Mouse (Mus musculus) embryonic facial prominence, embryonic 11.5 days (tissue): ENCODE measurements around the gene Dennd1b. TPM values are rescaled to one million over a fixed set of nuclear protein-coding genes. Genes with fewer than 3 reads are reported as not detected.

Source experiments
- ATAC-seq: fragments of 200-750 bp; cut with Nextera tagmentation; replicated peaks from 2 replicates; pipeline ENCODE4 v1.8.0; 2017; ENCODE audit warnings: low read depth; ENCODE audit not compliant: insufficient number of reproducible peaks, low FRiP score, low TSS enrichment
- DNase-seq: peaks from one replicate; pipeline ENCODE4 v3.0.0-alpha.2; 2015; ENCODE audit warnings: low spot score
- H3K27ac ChIP-seq: fragments of 300-500 bp; sonication (generic); replicated peaks from 2 replicates; pipeline ENCODE4 v1.5.1; 2014; ENCODE audit warnings: mild to moderate bottlenecking, low read depth, low read length, control low read depth
- H3K27me3 ChIP-seq: fragments of 300-500 bp; sonication (generic); 2 replicates; pipeline ENCODE4 v1.6.1; 2014; ENCODE audit warnings: mild to moderate bottlenecking, low read length, moderate library complexity, mixed read lengths; ENCODE audit not compliant: control insufficient read depth, insufficient read depth
- H3K36me3 ChIP-seq: fragments of 300-500 bp; sonication (generic); replicated peaks from 2 replicates; pipeline ENCODE4 v1.6.1; 2014; ENCODE audit warnings: low read depth, mild to moderate bottlenecking, low read length, moderate library complexity, mixed read lengths; ENCODE audit not compliant: control insufficient read depth, insufficient read depth
- H3K4me1 ChIP-seq: fragments of 300-500 bp; sonication (generic); 2 replicates; pipeline ENCODE4 v1.6.1; 2014; ENCODE audit warnings: low read length, mixed read lengths; ENCODE audit not compliant: control insufficient read depth, insufficient read depth
- H3K4me2 ChIP-seq: fragments of 300-500 bp; sonication (generic); 2 replicates; pipeline ENCODE4 v1.6.1; 2014; ENCODE audit warnings: low read depth, mild to moderate bottlenecking, control low read depth, low read length, moderate library complexity
- H3K4me3 ChIP-seq: fragments of 300-500 bp; sonication (generic); 2 replicates; pipeline ENCODE4 v1.5.1; 2014; ENCODE audit warnings: low read depth, low read length, control low read depth
- H3K9ac ChIP-seq: fragments of 300-500 bp; sonication (generic); replicated peaks from 2 replicates; pipeline ENCODE4 v1.6.1; 2014; ENCODE audit warnings: mild to moderate bottlenecking, control low read depth, low read length
- H3K9me3 ChIP-seq: fragments of 300-500 bp; sonication (generic); replicated peaks from 2 replicates; pipeline ENCODE4 v1.6.1; 2016; ENCODE audit warnings: mild to moderate bottlenecking, low read length, inconsistent platforms, mixed read lengths; ENCODE audit not compliant: control insufficient read depth
- WGBS: fragments of 180-500 bp; shearing (Covaris S2); extraction: QIAGEN DNeasy Blood & Tissue Kit; methylation state at CpG from one replicate; pipeline ENCODE4 v1.1.7; 2014; 5-methylcytosine and 5-hydroxymethylcytosine counted together
- polyA plus RNA-seq: library from polyadenylated mRNA; unstranded; fragments of >200 nt; fragmentation: Nextera tagmentation; extraction: Ambion mirVana; gene quantifications from 2 replicates; pipeline ENCODE4 v1.2.1, GENCODE M21; 2014

Gene Dennd1b
- polyA plus RNA-seq, 1 experiment from 2014 or later: 7.9 TPM

DNA sequence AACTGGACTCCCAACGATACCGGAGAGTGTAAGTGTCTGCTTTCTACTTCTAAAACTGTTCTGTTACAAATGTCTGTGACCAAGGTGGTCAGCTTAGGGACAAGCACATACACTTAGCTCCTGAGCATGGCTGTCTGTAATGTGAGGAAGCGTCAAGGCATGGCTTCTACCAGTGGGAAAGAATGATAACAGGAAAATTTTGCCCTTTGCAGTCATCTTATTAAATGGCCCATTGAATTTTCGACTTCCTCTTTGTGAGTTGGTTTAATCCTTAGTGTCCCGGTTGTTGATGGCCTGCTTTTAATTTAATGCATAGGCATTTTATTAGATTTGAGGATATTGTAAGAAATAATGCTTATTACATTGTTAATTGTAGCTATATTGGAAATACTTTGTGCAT is 97.1 kb downstream of the Dennd1b start:
- WGBS: 91% methylated on average over 5 of the region's 5 CpGs
- no peaks in the 10 kb centered on the region for H3K36me3 ChIP-seq
- H3K4me2 ChIP-seq: no peak overlapping the region
- H3K27ac ChIP-seq: no peak overlapping the region
- DNase-seq (no peak), ATAC-seq (no peak)
- H3K9me3 ChIP-seq: no peaks in the 10 kb centered on the region
- H3K27me3 ChIP-seq: no peaks in the 10 kb centered on the region
- H3K9ac ChIP-seq: no peak overlapping the region
- no peaks in the 10 kb centered on the region for H3K4me1 ChIP-seq
- H3K4me3 ChIP-seq: no peak overlapping the region

DNA sequence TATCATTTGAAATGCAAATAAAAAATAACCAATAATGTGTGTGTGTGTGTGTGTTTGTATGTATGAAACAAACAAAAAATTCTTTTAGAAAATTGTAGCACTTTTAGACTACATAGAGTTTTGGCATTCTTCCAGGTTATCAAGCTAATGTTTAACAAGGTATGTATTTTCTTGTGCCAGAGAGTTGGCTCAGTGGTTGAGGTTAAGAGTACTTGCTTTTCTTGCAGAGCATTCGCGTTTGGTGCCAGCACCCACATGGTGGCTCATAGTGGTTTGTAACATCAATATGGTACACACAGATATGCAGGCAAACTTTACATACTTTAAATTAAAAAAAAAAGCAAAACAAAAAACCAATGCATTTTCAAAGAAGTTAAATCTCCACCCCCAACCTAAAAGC is 101.5 kb downstream of the Dennd1b start:
- 88% methylated on average over 2 of the region's 2 CpGs for WGBS
- H3K4me3 ChIP-seq: no peak overlapping the region
- H3K9me3 ChIP-seq: no peaks in the 10 kb centered on the region
- H3K4me2 ChIP-seq: no peak overlapping the region
- H3K4me1 ChIP-seq: no peaks in the 10 kb centered on the region
- H3K36me3 ChIP-seq: no peaks in the 10 kb centered on the region
- H3K27me3 ChIP-seq: no peaks in the 10 kb centered on the region
- no peak for ATAC-seq
- no peak overlapping the region for H3K27ac ChIP-seq
- H3K9ac ChIP-seq: no peak overlapping the region
- DNase-seq: no peak

DNA sequence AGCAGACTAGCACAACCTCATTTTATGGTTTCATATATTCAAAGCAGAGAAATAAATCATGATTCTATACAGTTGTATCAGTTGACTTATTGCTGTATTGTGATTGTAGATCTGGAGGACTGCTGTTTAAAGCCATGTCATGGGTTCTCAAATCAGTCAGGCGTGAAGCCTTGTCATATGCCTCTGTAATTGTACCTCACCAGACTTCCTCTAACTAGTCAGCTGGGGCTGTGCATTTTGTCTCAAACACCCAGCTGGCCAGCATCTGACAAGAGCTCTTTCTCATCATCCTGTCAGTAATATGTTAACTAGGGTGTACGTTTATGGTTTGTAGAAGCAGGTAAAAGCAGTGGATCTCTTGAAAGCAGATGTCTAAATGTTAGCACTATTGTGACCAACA is 104.0 kb downstream of the Dennd1b start:
- no peak overlapping the region for H3K27ac ChIP-seq
- H3K27me3 ChIP-seq: no peaks in the 10 kb centered on the region
- DNase-seq: no peak
- H3K4me2 ChIP-seq: no peak overlapping the region
- WGBS: 57% methylated on average over 2 of the region's 2 CpGs
- H3K4me3 ChIP-seq: no peak overlapping the region
- H3K4me1 ChIP-seq: no peaks in the 10 kb centered on the region
- no peak for ATAC-seq
- H3K36me3 ChIP-seq: no peaks in the 10 kb centered on the region
- H3K9ac ChIP-seq: no peak overlapping the region
- no peaks in the 10 kb centered on the region for H3K9me3 ChIP-seq

DNA sequence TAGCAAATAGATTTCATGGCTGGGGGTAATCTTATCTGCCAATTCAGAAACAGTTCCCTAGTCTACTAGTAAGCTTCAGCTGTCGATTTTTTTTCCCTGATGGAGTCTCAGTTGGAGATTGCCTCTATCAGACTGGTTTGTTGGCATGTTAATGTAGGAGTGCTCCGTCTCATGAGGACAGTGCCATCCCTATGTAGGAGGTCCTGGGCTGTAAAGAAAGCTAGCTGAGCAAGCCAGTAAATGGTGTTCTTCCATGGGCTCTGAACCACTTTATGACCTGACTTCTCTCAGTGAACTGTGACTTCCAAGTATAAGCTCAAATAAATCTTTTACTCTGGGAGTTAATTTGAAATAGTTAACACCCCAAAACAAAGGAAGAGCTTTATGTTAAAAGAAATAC is 107.8 kb downstream of the Dennd1b start:
- no peaks in the 10 kb centered on the region for H3K36me3 ChIP-seq
- ATAC-seq (no peak), DNase-seq (no peak)
- no peak overlapping the region for H3K9ac ChIP-seq
- H3K9me3 ChIP-seq: no peaks in the 10 kb centered on the region
- no peak overlapping the region for H3K4me3 ChIP-seq
- no peaks in the 10 kb centered on the region for H3K4me1 ChIP-seq
- no peaks in the 10 kb centered on the region for H3K27me3 ChIP-seq
- no peak overlapping the region for H3K27ac ChIP-seq
- no peak overlapping the region for H3K4me2 ChIP-seq
- 74% methylated on average over 2 of the region's 2 CpGs for WGBS

DNA sequence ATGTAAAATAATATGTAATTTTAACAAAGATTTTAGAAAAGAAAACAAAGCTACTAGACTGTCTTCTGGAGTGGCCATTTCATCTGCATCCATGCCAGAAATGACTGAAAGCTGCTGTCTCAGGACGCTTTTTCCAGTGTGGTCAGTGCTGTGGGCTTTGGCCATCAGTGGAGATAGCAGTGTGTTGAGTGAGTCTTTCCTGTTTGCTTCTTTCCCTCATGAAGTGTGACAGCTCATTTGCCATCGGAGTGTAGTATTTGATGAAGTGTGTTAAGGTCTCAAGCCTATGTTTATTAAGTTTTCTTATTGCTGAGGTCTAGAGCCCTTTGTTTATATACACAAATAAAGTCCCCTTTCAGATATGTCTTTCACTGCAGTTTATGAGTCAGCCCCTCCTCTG is 112.4 kb downstream of the Dennd1b start:
- WGBS: 86% methylated on average over 2 of the region's 2 CpGs
- ATAC-seq: no peak
- Histone ChIP-seq H3K9ac (no peak overlapping the region), H3K4me1 (no peaks in the 10 kb centered on the region), H3K4me2 (no peak overlapping the region), H3K36me3 (no peaks in the 10 kb centered on the region), H3K27ac (no peak overlapping the region), H3K9me3 (no peaks in the 10 kb centered on the region), H3K4me3 (no peak overlapping the region), H3K27me3 (no peaks in the 10 kb centered on the region)
- no peak for DNase-seq

DNA sequence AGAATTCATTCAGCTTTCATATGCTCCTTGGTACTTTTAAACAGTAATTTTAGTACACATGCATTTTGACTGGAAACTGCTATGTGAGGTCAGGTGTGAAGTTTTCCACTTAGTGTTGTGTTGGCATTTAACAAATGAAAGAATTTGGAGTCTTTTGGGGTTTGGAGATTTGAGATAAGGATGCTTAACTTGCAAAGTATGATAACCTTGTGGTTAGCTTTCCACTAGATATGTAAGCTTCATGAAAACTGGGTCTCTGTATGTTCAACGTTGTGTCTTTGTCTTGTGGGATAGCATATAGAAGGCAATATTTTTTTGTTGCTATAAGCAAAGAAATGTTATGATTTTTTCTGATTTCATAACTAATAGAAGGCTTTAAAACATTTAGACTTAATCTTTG is 114.8 kb downstream of the Dennd1b start:
- Histone ChIP-seq H3K4me3 (no peak overlapping the region), H3K36me3 (no peaks in the 10 kb centered on the region), H3K9ac (no peak overlapping the region), H3K4me2 (no peak overlapping the region), H3K27ac (no peak overlapping the region), H3K27me3 (no peaks in the 10 kb centered on the region), H3K9me3 (no peaks in the 10 kb centered on the region), H3K4me1 (no peaks in the 10 kb centered on the region)
- no peak for ATAC-seq
- no peak for DNase-seq
- WGBS: 82% methylated on average over 1 of the region's 1 CpGs

DNA sequence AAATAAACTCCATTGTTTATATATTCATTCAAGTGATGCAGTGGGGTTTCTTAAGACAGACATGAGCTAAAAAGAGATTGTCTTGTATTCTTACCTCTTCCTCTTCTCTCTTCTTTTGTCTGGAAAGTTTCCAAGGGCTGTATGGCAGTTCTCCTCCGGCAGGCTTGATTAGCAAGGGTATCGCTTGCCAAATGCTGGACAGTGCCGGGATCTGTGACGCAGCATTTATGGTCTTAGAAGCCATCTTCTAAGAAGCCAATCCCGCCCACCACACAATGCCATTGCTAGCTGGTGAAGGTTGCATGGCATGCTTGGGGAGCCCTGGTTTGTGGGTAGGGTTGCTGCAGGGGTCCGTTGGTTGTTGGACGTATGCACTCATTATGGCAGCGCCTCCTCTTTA is 115.8 kb downstream of the Dennd1b start:
- no peaks in the 10 kb centered on the region for H3K27me3 ChIP-seq
- WGBS: 83% methylated on average over 8 of the region's 8 CpGs
- ATAC-seq (no peak), DNase-seq (no peak)
- H3K4me1 ChIP-seq: no peaks in the 10 kb centered on the region
- no peak overlapping the region for H3K27ac ChIP-seq
- H3K4me3 ChIP-seq: no peak overlapping the region
- H3K9me3 ChIP-seq: no peaks in the 10 kb centered on the region
- no peaks in the 10 kb centered on the region for H3K36me3 ChIP-seq
- no peak overlapping the region for H3K9ac ChIP-seq
- H3K4me2 ChIP-seq: no peak overlapping the region

DNA sequence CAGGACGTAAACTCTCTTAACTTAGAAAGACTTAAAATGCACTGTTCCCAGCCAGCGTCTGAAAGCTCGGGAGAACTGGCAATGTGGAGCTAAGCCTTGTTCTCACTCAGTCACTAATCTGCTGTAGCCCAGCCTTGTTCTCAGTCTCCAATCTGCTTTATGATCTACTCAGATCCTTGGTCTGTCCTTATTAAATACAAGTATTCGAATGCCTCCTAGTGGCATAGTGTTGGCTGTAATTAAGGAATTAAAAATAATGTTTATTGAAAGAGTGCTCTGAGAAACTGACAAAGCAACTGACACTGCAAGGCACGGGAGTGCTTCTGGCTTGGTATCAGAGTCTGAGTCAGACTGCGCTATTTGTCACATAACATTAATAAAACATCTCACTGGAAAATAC is 116.3 kb downstream of the Dennd1b start:
- H3K4me3 ChIP-seq: no peak overlapping the region
- DNase-seq: no peak
- H3K4me1 ChIP-seq: no peaks in the 10 kb centered on the region
- no peaks in the 10 kb centered on the region for H3K36me3 ChIP-seq
- 87% methylated on average over 6 of the region's 6 CpGs for WGBS
- H3K9me3 ChIP-seq: no peaks in the 10 kb centered on the region
- H3K9ac ChIP-seq: no peak overlapping the region
- H3K4me2 ChIP-seq: no peak overlapping the region
- H3K27me3 ChIP-seq: no peaks in the 10 kb centered on the region
- H3K27ac ChIP-seq: no peak overlapping the region
- no peak for ATAC-seq
